Mouse (Mus musculus) yolk sac, embryonic 10.5 days (tissue): ENCODE results near the gene Ankrd55.
"Not testable (repeated sequence)": the region's sequence is repeated elsewhere in the genome, so short reads cannot be mapped to it uniquely, and the experiment has no call there.

Experiments
- DNase-seq: peaks from one replicate; pipeline ENCODE4 v3.0.0-alpha.2; 2017; ENCODE audit warnings: low spot score

Ankrd55 gene

GRCm38 (mm10) chr13:112412251-112412650 lies 124.0 kb downstream of the Ankrd55 start:
- DNase-seq, result no peak

GRCm38 (mm10) chr13:112412824-112413223 lies 124.6 kb downstream of the Ankrd55 start:
- DNase-seq, result no peak

GRCm38 (mm10) chr13:112413611-112414010 lies 125.4 kb downstream of the Ankrd55 start:
- no peak for DNase-seq

GRCm38 (mm10) chr13:112415896-112416295 lies 127.6 kb downstream of the Ankrd55 start:
- DNase-seq, result no peak

GRCm38 (mm10) chr13:112416410-112417162 lies 128.3 kb downstream of the Ankrd55 start:
- no peak for DNase-seq

- peak; percentile 55 for DNase-seq
Observed at GRCm38 (mm10) chr13:112417163-112417523, 128.9 kb downstream of the Ankrd55 start.

- no peak for DNase-seq
Observed at GRCm38 (mm10) chr13:112417861-112418423, 129.7 kb downstream of the Ankrd55 start.

- no peak for DNase-seq
Observed at GRCm38 (mm10) chr13:112418595-112418994, 130.3 kb downstream of the Ankrd55 start.

GRCm38 (mm10) chr13:112424212-112424611 lies 136.0 kb downstream of the Ankrd55 start:
- DNase-seq, result no peak

- no peak for DNase-seq
Observed at GRCm38 (mm10) chr13:112424635-112425034, 136.4 kb downstream of the Ankrd55 start.

- DNase-seq, result no peak
Observed at GRCm38 (mm10) chr13:112425181-112425654, 137.0 kb downstream of the Ankrd55 start.

GRCm38 (mm10) chr13:112426265-112427135 lies 138.2 kb downstream of the Ankrd55 start:
- DNase-seq, result no peak

- DNase-seq, result not testable (repeated sequence)
Observed at GRCm38 (mm10) chr13:112427136-112427470, 138.9 kb downstream of the Ankrd55 start.

GRCm38 (mm10) chr13:112427521-112427920 lies 139.3 kb downstream of the Ankrd55 start:
- no peak for DNase-seq

GRCm38 (mm10) chr13:112433271-112433670 lies 145.0 kb downstream of the Ankrd55 start:
- DNase-seq, result no peak
